Mouse (Mus musculus): ENCODE data around the gene Trp53bp2.

Trp53bp2 gene

DNA sequence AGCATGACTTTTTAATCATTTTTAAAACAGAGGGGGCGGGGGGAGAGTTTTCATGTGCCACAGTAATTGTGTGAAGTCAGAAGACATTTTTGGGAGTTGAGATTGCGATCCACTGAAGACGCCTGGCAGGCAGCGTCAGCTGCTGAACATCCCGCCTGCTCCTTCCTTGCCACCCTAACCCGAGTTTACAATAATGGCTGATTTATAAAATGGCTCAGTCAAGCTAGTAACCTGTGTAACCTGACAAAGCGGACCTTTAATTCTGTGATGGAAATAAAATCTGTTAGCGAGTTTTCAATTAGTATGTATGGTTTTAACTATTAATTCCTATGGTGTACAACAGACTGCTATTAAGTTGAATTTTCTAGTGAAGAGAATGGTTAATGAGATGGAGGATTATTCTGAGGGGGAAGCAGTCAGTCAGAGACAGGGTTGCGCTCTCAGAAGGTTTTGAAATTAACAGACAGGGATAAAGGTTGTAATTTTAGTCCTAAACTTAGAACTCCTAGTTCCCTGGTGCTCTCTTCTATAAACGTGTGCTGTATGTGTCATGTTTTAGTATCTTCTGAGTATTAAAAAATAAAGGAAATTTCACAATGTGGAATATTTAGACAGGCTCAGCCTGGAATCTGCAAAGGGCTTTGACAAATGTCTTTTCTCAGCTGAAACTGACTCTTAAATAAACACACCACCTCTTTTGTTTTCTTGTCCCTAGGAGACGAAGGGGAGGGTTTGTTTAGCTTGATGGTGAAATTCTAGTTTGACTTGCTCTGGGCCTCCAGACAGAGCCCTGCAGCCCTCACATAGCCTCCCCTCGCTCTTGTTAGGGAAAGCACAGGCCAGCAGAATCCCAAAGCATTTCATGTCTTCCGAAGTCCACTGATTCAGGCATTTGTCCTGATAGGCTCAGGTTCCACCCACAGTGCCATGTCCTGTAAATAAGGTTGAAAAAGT lies 51.6 kb downstream of the Trp53bp2 start:
- DNase-seq (ENCODE audit: low spot score in 2 of 2) = no peak

DNA sequence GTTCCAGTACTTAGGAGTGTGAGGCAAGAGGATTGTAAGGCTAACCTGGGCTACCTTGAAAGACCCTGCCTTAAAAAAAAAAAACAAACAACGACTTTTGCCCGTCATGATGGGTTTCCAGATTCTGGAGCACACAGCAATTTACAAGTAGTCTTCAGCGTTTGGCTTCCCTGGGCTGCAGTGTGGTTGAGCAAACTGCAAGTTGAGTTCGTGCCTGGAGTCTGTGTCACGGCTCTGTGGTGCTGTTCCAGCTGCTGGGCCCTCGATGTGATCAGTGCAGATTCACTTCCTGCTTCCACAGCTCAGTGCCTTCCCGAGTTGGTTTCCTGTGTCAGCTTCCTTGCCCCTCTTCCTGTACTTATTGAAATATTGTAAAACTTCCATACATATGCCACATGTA lies 52.3 kb downstream of the Trp53bp2 start:
- DNase-seq (ENCODE audit: low spot score in 2 of 2) = no peak

DNA sequence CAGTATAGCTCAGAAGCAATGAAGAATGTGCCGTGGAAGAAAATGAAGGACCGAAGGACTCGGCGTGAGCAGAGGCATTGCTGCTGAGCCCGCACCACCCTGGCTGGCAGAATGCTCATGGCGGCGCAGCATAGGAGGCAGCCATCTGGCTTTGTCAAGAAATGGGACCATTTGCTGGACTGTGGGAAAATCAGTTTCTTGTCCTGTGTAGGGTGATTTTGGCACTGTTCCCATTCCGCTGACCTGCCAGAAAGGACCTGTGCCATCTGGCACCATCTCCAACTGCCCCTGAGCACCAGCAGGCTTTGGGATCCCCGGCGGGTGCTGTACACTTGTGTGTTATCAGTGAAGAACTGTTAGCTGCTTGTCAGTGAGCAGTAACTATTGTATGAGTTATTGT lies 52.8 kb downstream of the Trp53bp2 start:
- DNase-seq (ENCODE audit: low spot score in 2 of 2) = no peak

DNA sequence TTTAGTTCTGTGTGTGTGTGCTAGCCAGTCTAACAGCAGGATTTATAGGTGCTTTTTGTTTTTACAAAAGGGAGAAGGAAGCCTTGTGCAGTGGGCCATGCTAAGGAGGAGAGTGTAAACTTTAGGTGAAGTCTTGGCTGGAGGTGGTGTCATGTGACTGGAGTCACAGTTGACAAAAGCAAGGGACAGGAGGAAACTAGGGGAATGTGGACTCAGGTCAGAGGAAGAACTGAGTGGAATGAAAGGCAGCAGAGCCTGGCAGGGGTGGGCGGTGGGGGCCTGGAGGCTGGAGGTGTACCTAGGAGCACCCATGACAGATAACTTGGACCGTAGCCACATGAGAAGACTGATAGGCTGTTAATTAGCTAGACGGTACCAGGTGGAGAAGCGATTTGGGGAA lies 56.3 kb downstream of the Trp53bp2 start:
- DNase-seq (ENCODE audit: low spot score in 2 of 2) = no peak

DNA sequence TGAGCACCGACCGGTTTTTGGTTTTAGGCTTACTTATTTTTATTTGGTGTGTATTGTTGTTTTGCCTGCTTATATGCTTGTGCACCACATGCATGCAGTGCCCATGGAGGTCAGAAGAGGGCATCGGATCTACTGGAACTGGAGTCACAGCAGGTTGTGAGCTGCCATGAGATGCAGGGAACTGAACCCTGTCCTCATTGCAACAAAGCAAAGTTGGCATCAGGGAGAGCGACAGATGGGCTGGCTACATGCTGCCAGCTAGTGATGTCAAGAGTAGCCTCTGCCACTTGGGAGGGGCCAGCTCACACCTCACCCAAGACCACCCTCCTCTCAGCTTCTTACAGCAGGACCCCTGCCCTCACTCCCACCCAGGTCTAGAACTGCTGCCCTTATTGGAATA lies 57.0 kb downstream of the Trp53bp2 start:
- no peak for DNase-seq (ENCODE audit: low spot score in 2 of 2)

DNA sequence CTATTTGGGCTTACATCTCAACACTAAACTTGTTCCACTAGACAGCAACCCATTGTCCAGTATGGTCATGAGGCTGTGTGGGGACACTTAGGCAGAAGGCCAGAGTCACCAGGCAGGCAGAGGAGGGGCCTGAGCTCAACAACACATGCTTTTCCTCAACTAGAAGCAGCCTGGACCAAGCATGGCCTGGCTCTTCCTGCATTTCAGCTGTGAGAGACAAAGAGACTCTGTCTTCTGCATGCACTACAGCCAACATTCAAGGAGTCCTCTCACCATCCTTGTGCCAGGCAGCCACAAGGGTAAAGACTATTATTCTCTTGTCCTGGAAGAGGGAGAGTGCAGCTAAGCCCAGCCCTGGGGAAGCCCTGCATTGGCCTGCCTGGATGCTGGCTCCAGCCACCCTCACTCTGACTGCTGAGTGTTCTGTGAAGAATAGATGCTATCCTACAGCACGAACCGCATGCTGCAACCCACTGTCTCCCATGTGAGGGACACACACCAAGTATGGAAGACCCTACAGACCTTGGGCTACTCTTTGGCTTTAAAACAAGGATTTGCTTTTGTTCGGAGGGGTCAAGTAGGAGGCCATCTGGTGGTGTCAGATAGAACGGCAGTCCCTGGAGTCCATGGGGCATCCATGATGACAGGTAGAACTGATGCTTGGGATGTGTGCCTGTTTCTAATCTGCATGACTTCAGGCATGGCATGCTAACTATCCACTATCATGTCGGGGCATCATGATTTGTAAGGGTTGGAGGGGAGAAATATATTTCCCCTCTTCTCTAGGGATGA lies 66.2 kb downstream of the Trp53bp2 start:
- DNase-seq (ENCODE audit: low spot score in 2 of 2) = no peak

DNA sequence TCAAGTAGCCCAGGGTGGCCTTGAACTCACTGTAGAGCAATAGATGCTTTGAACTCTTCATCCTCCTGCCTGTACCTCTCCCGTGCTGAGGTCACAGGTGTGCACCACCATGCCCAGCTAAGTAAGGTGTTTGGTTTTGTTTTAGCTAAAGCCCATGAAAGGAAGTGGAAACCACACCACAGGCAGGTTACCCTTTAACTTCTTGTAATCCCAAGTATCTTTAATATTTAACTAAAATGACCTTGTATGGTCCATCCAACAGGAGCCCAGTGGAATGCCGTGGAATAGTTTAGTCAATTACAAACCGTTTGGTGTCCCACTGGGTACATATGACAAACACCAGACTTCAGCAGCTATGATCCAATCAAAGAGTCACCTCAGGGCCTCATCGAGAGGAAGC lies 70.0 kb downstream of the Trp53bp2 start:
- DNase-seq (ENCODE audit: low spot score in 2 of 2) = no peak

DNA sequence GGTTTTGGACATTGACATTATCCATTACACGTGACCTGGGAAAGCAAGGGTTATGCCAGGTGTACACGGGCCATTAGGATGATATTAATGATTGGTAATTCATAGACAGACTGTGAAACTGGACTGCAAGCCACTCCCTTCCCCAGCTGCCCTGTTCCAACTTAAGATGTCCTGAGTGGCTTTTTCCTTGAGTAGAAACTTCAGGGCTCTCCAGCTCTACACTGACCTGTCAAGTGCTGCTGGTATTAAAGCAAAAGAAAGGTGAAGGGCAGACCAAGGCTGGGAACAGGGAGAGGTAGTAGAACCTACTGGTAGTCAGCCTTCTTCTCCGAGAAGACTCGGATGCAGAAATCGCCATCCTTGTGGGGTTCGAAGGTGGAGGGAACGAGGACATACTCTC lies 72.2 kb downstream of the Trp53bp2 start:
- no peak for DNase-seq (ENCODE audit: low spot score in 2 of 2)

DNA sequence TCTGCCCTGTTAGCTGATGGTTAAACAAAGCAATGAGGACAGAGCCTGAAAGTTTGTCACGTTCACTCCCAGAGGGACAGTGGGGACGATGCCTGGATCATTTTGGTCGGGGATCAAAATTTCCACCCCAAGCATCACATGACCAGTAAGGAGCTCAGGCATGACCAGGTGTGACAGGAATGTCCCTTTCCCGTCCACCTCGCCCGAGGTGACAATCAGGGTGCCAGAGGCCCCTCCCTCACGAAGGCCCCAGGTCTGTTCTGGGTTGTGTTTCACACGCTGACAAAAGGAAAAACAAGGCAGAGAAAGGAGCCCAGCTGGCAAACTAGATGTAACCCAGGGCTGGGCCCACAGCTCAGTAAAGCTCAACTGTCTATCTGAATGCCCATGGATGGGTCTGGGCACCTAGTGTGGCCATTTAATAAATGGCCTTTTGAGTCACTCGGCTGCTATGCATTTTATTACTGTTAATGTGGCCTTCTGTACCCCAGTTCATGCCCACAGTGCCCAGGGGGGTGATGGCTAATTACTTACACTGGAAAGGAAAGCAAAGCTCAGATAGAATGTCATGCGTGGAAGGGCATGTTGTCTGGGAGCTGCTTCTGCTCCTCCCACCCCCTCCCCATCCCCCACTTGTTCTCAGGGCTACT lies 72.8 kb downstream of the Trp53bp2 start:
- no peak for DNase-seq (ENCODE audit: low spot score in 2 of 2)

DNA sequence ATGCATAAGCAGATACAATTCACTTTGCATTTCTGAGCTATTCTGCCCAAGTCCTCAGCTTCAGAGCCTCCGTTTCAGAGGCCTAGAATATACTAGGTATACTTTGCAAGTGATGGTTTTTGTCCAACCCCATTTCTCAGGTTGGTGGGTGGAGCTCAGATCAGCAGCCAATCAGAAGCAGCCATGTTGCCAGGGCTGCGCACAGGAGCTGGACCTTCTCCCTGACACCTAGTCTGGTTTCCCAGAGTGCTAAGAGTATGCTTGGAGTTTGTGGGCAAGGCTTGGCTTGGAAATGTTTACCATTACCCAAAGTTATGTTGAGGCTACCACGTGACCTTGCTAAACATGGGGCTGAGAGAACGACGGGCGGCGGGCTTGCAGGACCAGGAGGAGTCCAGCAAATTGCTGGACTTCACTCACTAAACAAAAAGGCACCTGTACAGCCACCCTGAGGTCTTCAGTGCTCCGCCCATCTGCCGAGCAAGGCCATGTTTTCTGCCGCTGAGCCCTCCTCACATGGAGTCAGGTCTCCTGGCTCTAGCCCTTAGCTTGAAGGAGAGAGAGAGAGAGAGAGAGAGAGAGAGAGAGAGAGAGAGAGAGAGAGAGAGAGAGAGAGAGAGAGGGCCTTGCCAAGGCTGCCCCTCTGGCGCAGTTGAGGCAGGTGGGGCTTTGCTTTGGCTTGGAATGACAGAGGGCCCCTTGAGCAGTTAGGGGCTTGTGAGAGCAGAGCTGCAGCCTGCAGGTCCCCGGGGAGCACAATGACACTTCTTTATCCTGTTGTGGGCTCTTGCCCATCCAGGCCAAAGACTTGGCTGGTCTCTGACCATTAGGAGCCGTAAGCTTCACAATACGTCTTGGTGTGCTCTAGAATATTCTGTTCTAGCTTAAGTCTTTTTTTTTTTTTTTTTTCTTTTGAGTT lies 74.3 kb downstream of the Trp53bp2 start:
- no peak for DNase-seq (ENCODE audit: low spot score in 2 of 2)

DNA sequence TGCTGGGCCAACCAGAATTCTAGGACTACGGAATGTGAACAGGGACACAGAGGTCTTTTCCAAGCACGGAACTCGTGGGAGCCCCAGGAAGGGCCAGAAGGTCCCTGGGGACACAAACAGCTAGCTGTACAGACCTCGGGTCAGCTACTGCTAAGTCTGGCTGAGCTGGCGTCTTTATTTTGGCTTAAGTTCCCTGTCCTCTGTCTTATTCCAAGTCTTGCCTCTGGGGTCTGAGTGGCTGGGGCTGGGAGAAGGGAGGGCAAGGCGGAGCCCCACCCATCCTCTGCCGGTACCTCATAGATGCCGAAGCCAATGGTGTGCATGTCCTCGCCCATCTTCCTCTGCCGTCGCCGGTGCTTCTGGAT lies 74.9 kb downstream of the Trp53bp2 start:
- DNase-seq (ENCODE audit: low spot score in 2 of 2) = no peak

DNA sequence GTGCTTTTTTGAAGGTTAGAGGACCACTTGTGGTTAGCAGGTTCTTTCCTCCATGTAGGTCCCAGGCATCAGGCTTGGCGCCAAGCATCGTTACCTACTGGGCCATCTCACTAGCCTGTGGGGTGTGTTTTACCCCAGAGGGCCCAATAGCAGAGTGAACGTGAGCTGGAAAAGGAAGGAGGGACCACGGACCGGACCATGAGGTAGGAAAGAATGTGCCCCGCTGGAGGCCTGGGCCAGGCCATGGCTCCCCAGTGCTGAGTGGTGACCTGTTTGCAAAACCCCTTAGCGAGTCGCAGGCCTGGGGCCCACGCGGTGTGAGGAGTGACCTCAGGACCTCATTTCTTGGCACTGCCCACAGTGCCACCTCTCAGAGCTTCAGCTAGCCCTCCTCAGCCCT lies 79.5 kb downstream of the Trp53bp2 start:
- DNase-seq (ENCODE audit: low spot score in 2 of 2) = no peak

DNA sequence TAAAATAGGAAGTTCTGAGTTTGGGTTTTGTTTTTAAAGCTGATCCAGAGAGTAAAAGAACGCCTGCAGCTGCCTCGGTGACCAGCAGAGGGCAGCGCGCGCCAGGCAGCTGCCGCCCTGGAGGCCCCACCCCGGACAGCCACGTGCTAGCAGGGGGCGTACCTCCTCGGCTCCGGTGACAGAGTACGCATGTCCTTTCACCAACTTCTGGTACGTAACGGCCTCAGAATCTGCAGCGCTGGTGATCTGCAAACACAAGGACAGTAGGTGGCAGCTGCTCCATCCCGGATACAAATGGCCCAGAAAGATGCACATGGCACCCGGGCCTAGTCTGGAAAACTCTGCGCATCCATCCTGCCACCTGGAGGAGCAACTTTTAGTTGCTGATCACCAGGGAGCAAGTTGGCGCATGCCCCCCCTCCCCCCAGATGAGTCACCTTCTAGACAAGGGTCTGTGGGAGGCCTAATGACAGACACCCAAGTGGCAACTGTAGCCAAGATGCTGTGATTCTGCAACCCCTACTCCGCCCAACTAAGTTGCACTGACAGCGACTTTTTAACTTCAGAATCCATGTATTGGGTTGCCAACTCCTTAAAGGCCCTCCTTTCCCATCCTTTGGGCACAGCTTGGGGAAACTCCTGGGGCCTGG lies 81.0 kb downstream of the Trp53bp2 start:
- DNase-seq (ENCODE audit: low spot score in 2 of 2) = peak; percentile 75 to 85

DNA sequence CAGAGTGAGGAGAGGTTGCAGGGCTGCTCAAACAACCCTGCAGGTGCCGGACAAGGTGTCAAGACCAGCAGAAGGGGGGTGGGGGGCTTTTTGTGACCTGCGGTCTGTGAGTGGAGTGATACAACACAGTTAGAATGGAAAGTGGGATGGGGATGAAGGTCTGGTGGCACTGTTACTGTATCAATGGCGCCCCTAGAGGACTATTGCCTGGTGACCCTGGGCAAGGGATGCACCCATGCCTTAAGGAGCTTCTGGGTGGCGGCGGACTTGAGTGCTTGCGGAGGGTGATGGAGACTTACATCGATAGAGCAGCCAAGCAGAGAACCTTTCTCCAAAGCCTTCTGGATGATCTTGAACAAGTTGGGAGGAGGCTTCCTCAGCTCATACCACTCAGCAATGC lies 81.6 kb downstream of the Trp53bp2 start:
- DNase-seq (ENCODE audit: low spot score in 2 of 2) = no peak

DNA sequence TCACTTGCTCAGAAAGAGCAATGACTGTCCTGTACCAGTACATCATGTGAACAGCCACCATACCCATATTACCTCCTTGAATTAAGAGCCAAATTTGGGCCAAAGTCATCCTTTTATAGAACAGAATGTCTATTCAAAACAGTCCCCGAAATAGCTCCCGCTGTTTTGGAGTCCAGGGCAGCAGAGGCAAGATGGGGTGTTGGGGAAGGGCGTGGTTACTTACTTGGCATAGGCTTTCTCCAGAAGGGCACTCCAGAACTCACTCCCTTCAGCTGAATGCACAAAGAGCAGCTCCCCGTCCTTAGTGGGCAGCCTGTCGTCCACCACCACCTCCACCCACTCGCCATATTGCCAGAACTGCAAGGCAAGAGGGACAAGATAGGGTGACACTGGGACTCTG lies 82.9 kb downstream of the Trp53bp2 start:
- DNase-seq (ENCODE audit: low spot score in 2 of 2) = no peak

DNA sequence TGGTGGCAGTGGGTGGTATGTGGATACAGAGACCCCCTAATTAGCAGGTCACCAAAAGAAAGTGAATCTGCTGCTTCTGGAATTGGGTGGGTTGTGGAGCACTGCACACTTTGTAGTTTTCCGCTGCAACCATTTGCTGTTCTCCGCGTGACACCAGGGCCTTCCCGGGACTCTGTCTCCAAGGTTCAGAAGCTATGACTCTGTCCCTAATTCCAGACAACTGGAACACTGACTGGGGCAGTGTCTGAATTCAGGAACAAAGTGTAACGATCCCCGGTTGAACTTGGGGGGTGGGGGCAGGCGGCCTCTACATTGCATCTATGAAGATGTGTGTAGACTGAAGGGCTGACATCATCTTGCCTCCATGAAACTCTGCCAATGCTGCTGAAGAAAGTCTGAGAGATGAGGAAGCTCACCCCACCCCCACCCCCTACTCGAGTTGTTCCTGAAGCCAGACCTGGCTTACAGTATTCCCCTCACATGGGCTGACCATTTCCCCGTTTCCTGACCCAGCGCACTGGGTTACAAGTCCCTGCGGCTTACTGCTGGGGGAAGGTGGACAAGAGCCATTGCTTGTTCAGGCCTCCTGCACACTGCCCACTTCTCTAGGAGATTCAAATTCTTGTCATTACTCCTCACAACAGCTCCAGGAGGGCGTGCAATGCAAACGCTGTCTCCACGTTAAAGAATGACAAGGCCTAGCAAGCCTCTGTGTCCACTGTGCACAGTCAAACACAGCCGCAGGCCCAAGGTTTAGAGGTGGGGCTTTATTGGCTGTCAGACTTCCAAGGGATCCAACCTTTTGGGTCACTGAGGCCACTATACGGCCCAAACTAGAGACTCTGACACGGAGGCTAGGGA lies 85.5 kb downstream of the Trp53bp2 start:
- DNase-seq (ENCODE audit: low spot score in 2 of 2) = no peak

DNA sequence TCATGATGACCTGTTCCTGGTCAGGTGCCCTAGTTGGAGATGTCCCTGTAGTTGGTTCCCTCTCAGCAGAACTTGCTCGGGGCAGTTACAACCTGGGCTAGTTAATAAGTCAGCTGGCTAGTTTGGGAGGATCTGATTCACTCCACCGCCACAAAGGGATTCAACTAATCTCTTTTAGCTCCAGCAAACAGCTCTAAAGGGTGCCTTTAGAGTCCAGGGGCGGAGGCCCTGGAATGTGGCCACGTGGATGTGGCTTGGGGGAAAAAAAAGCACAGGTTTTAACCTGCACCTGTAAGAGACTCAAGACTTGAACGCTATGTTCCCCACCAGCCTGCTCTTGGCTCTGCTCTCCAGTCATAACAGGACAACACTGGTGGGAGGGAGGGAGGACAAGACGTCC lies 87.7 kb downstream of the Trp53bp2 start:
- no peak for DNase-seq (ENCODE audit: low spot score in 2 of 2)

DNA sequence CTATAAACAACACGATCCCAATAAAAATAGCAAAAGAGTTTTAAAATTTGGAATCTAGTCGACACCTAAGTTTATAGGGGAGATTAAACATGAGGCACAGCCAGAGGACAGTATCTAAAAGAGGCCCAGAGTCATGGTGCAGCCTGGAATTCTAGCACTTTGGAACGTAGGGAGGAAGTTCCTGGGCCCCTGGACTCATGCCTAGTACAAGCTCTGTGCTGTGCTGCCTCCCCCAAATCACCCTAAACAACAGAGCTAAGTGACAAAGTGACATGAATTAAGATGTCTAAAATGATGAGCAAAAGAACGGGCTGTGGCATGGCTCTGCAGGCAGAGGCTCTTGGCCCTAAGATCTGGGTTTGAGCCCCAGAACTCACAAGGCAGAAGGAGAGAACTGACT lies 88.8 kb downstream of the Trp53bp2 start:
- no peak for DNase-seq (ENCODE audit: low spot score in 2 of 2)

DNA sequence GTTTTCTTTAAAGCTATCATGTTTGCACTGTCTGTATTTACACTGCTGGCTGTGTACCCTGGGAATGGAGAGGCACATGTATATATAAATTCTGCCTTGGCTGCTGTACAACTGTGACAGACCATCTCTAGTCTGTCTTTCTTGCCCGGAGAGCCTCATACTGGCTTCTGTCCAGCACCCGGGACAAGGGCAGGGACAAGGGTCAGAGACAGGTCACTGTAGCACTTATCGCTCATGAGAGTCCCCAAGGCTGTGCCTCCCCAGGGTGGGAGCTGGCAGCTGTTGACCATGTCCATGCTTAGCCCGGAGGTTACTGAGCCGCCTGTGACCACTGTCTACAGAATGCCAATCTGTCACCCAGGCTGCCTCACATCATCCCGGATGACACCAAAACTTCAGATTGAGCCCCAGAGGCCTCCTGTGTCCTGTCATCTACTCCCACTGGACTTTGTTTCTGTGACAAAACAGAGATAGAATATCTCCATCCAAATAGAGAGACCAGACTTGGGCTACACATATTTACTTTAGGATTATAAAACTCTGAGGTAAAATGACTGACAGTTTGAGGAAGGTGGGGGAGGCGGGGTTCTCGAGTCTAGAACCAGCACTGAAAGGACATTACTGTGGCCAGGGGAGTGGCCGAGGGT lies 90.6 kb downstream of the Trp53bp2 start:
- no peak for DNase-seq (ENCODE audit: low spot score in 2 of 2)
